Mouse (Mus musculus): ENCODE measurements around the gene Arhgef7.

DNA sequence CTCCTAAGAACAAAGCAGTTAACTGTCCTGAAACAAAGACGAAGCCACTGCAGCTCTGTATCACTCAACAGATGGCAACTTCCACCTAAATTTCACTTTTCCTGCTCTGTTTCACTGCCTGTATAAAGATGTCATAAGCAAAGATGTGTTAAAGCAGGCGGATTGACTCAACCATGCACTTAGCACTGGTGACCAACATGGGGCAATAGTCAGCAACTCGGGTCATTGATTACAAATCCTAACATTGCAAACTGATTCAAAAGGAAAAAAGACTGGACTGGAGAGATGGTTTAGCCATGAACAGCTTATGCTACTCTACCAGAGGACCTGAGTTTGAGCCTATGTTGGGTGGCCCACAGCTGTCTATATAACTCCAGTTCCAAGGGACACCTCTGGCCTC is 18.0 kb upstream of the Arhgef7 start:
- TF ChIP-seq HCFC1 (IDR thresholded peaks at IDR 0.05; ENCODE audit: borderline replicate concordance, insufficient read depth, low read length) (no peak), ZNF384 (IDR thresholded peaks at IDR 0.05; ENCODE audit: low read depth, low read length) (no peak)
